Mouse (Mus musculus): Measurements from ENCODE around the gene D17Wsu92e.

DNA sequence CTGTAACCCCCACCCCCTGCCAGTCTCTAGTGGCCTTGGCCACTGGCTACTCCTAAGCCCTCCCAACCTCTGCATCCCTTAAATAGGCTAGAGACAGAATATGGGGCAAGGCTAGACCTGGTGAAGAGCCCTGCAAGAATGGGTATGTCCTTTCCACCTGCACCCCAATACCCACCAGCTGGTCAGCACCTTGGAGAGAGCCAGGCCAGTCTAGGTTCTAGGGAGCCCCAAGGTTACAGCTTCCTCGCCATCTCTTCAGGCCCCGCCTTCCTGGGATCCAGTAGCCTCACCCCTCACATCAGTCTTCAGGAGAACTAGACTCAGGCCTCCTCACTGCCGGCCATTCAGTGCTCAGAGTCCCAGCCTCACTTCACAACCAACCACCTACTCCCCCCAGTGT lies 96.1 kb downstream of the D17Wsu92e start:
- TF ChIP-seq CTCF (IDR thresholded peaks at IDR 0.05; ENCODE audit: low read depth) (no peak), EP300 (IDR thresholded peaks at IDR 0.05; ENCODE audit: low read depth) (no peak)

All from liver, embryonic 14.5 days (tissue).